Mouse (Mus musculus): ENCODE measurements at regions not wholly inside any gene's neighbourhood (a gene's known extent, or its start where the extent isn't known, plus 50 kb on each side); places are given as distances from the start of the nearest gene placed in this dataset.

- no peak for TF ChIP-seq POLR2A (IDR thresholded peaks at IDR 0.05; ENCODE audit: insufficient read depth, low read length)
- no peak for TF ChIP-seq CTCF (IDR thresholded peaks at IDR 0.05; ENCODE audit: low read depth, low read length)
- TF ChIP-seq EP300 (IDR thresholded peaks at IDR 0.05; ENCODE audit: insufficient read depth, low read depth, low read length) = no peak
Observed at GRCm38 (mm10) chr3:51078459-51078858, 145.8 kb upstream of the Noct start.
